ENCODE assay signal across 20 mouse cellular contexts in the genomic region with DNA sequence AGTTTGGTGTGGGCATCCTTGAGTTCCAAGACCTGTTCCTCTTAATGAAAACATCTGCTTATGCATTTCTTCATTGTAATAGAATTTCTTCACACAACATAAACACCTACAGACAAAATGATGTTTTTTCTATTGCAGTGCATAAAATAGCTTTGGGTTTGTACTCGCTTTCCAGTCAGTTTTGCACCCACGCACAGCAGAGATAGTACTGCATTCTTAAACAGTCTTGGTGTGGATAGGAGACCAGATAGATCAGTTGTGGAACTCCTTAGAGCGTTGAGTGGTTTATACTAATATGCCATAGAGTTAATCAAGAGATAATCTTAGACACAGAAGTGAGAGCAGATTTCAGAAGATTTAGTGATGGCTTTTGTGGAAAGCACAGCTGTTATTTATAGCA.
DNase-seq lines count a peak whose midpoint lies in the region.
"Had no signal": no experiment of that assay in that cellular context is flagged by ENCODE, and none has a peak within 500 bp of the region (broad histone marks: within the 10 kb centered on the region; RNA-seq: fewer than 3 reads in every experiment).

No protein-coding gene starts in this region.

- H3K9me3 ChIP-seq in limb, embryonic 10.5 days (replicated peaks): no peaks in the 10 kb centered on the region
- H3K9me3 ChIP-seq: forebrain, embryonic 10.5 days; forebrain, embryonic 13.5 days; heart, embryonic 10.5 days; hindbrain, embryonic 12.5 days; hindbrain, embryonic 15.5 days had no signal

- peak; percentile 6 for DNase-seq in left cerebral cortex, adult 11 months (ENCODE audit: low spot score)
- DNase-seq in left cerebral cortex, adult 18-20 months (ENCODE audit: low spot score in 2 of 2): no peak
- peak; percentile 38 for DNase-seq in right cerebral cortex, adult 18-20 months
- no peak for DNase-seq in right cerebral cortex, postnatal 25 days
- DNase-seq in telencephalon, adult 2 months (ENCODE audit: low read depth, low spot score): peak; percentile 23
- no peak for DNase-seq in limb, embryonic 10.5 days (ENCODE audit: low spot score)
- DNase-seq: adrenal gland, adult 8-10 months; adrenal gland, postnatal 25 days; cerebellum, adult 18-20 months; cerebellum, adult 9-10 months; cerebellum, postnatal 14 days; gastrocnemius, postnatal 25 days; heart, adult 2 months; heart, postnatal 14 days had no signal

- 94% methylated on average over 3 of the region's 3 CpGs for WGBS in limb, embryonic 10.5 days

- H3K27me3 ChIP-seq in limb, embryonic 10.5 days (ENCODE audit: low read depth, poor library complexity, severe bottlenecking): no peaks in the 10 kb centered on the region
- H3K27me3 ChIP-seq: forebrain, embryonic 13.5 days; heart, embryonic 13.5 days; hindbrain, embryonic 15.5 days had no signal

- H3K36me3 ChIP-seq in limb, embryonic 10.5 days: no peaks in the 10 kb centered on the region
- H3K36me3 ChIP-seq: forebrain, embryonic 10.5 days; heart, embryonic 10.5 days; heart, embryonic 13.5 days; hindbrain, embryonic 12.5 days; hindbrain, embryonic 15.5 days had no signal

- H3K4me1 ChIP-seq in limb, embryonic 10.5 days: peaks cover 11% of the 10 kb centered on the region
- H3K4me1 ChIP-seq: forebrain, embryonic 13.5 days; hindbrain, embryonic 12.5 days; hindbrain, embryonic 15.5 days had no signal

- H3K27ac ChIP-seq in limb, embryonic 10.5 days: no peak overlapping the region
- H3K27ac ChIP-seq: forebrain, embryonic 10.5 days; forebrain, embryonic 13.5 days; heart, adult 2 months; heart, embryonic 10.5 days; heart, embryonic 13.5 days; hindbrain, embryonic 12.5 days; hindbrain, embryonic 15.5 days had no signal

- no peak overlapping the region for H3K4me3 ChIP-seq in limb, embryonic 10.5 days
- H3K4me3 ChIP-seq: forebrain, embryonic 10.5 days; forebrain, embryonic 13.5 days; heart, adult 2 months; heart, embryonic 10.5 days; heart, embryonic 13.5 days; hindbrain, embryonic 12.5 days; hindbrain, embryonic 15.5 days had no signal

Comparison
In these comparisons a context has a peak if more than half of its experiments do, and no peak if none do; other contexts are left out.
1. DNase-seq: peak in left cerebral cortex, adult 11 months (single experiment), right cerebral cortex, adult 18-20 months (single experiment) and telencephalon, adult 2 months (single experiment); none in left cerebral cortex, adult 18-20 months (0 of 2), right cerebral cortex, postnatal 25 days (single experiment) and limb, embryonic 10.5 days (single experiment).